ENCODE assay signal across 11 mouse cellular contexts in genomic region chr1:118916477-118917075, GRCm38 (mm10).
DNase-seq lines count a peak whose midpoint lies in the region; ATAC-seq lines count a peak whose summit lies in the region.
"Had no signal": no experiment of that assay in that cellular context is flagged by ENCODE, and none has a peak within 500 bp of the region (broad histone marks: within the 10 kb centered on the region; RNA-seq: fewer than 3 reads in every experiment).

No protein-coding gene starts in this region.

- H3K9ac ChIP-seq in hindbrain, embryonic 16.5 days (ENCODE audit: low read depth, low read length) = no peak overlapping the region
- H3K9ac ChIP-seq in neural tube, embryonic 12.5 days = no peak overlapping the region
- no peak overlapping the region for H3K9ac ChIP-seq in liver, embryonic 12.5 days
- no peak overlapping the region for H3K9ac ChIP-seq in liver, embryonic 11.5 days (ENCODE audit: low read depth, low read length)

- H3K4me1 ChIP-seq in hindbrain, embryonic 16.5 days (ENCODE audit: control insufficient read depth, insufficient read depth, low read depth, low read length) = peaks cover 18% of the 10 kb centered on the region
- H3K4me1 ChIP-seq in neural tube, embryonic 12.5 days = peaks cover 55% of the 10 kb centered on the region
- no peaks in the 10 kb centered on the region for H3K4me1 ChIP-seq in liver, embryonic 12.5 days
- H3K4me1 ChIP-seq in liver, embryonic 11.5 days (replicated peaks; ENCODE audit: control insufficient read depth, insufficient read depth, low read length) = no peaks in the 10 kb centered on the region

- DNase-seq in heart, adult 11 months = peak; percentile 94
- DNase-seq in heart, postnatal 10 days = no peak
- peak; percentile 45 for DNase-seq in embryo, embryonic 11 days
- no peak for DNase-seq in urinary bladder, postnatal 10 days (ENCODE audit: low spot score)
- no peak for DNase-seq in liver, embryonic 11.5 days (ENCODE audit: low spot score)
- DNase-seq: adrenal gland, adult 2 months; kidney, adult 9 months had no signal

- H3K9me3 ChIP-seq in hindbrain, embryonic 16.5 days (ENCODE audit: control insufficient read depth, low read length) = no peaks in the 10 kb centered on the region
- H3K9me3 ChIP-seq in neural tube, embryonic 12.5 days = no peaks in the 10 kb centered on the region
- H3K9me3 ChIP-seq in liver, embryonic 12.5 days (replicated peaks) = no peaks in the 10 kb centered on the region
- H3K9me3 ChIP-seq in liver, embryonic 11.5 days (ENCODE audit: control insufficient read depth, low read length) = no peaks in the 10 kb centered on the region

- 0 out of 2 replicates have a peak, but pooled peaks cover 2% of the 10 kb centered on the region for H3K27me3 ChIP-seq in hindbrain, embryonic 16.5 days (replicated peaks; ENCODE audit: control insufficient read depth, insufficient read depth, low read length)
- peaks cover 11% of the 10 kb centered on the region; the same call in 1 of the 2 replicates for H3K27me3 ChIP-seq in neural tube, embryonic 12.5 days (replicated peaks)
- 0 out of 2 replicates have a peak, but pooled peaks cover 3% of the 10 kb centered on the region for H3K27me3 ChIP-seq in liver, embryonic 12.5 days (replicated peaks)
- no peaks in the 10 kb centered on the region for H3K27me3 ChIP-seq in liver, embryonic 11.5 days (replicated peaks; ENCODE audit: control insufficient read depth, insufficient read depth, low read length)

- H3K4me2 ChIP-seq in hindbrain, embryonic 16.5 days (ENCODE audit: low read length) = no peak overlapping the region
- H3K4me2 ChIP-seq in neural tube, embryonic 12.5 days (replicated peaks) = no peak overlapping the region
- H3K4me2 ChIP-seq in liver, embryonic 12.5 days = no peak overlapping the region
- H3K4me2 ChIP-seq in liver, embryonic 11.5 days = no peak overlapping the region

- 29% methylated on average over 12 of the region's 12 CpGs for WGBS in hindbrain, embryonic 16.5 days
- 48% methylated on average over 12 of the region's 12 CpGs for WGBS in neural tube, embryonic 12.5 days
- 63% methylated on average over 12 of the region's 12 CpGs for WGBS in liver, embryonic 12.5 days (ENCODE audit: insufficient replicate concordance)
- WGBS in liver, embryonic 11.5 days = 64% methylated on average over 12 of the region's 12 CpGs

- H3K36me3 ChIP-seq in hindbrain, embryonic 16.5 days (ENCODE audit: control insufficient read depth, insufficient read depth, low read length) = no peaks in the 10 kb centered on the region
- H3K36me3 ChIP-seq in neural tube, embryonic 12.5 days = no peaks in the 10 kb centered on the region
- no peaks in the 10 kb centered on the region for H3K36me3 ChIP-seq in liver, embryonic 12.5 days
- H3K36me3 ChIP-seq in liver, embryonic 11.5 days (ENCODE audit: control insufficient read depth, insufficient read depth, low read length) = no peaks in the 10 kb centered on the region

- peak overlapping the region; percentile 13; the same call in 1 of the 2 replicates for H3K27ac ChIP-seq in hindbrain, embryonic 16.5 days (ENCODE audit: low read depth, low read length)
- no peak overlapping the region for H3K27ac ChIP-seq in neural tube, embryonic 12.5 days
- H3K27ac ChIP-seq in liver, embryonic 12.5 days = no peak overlapping the region
- no peak overlapping the region for H3K27ac ChIP-seq in liver, embryonic 11.5 days (ENCODE audit: low read depth, low read length)

- no peak overlapping the region for H3K4me3 ChIP-seq in hindbrain, embryonic 16.5 days (ENCODE audit: low read length)
- H3K4me3 ChIP-seq in neural tube, embryonic 12.5 days = no peak overlapping the region
- H3K4me3 ChIP-seq in liver, embryonic 12.5 days = no peak overlapping the region
- no peak overlapping the region for H3K4me3 ChIP-seq in liver, embryonic 11.5 days (ENCODE audit: low read depth, low read length)

- intact Hi-C loops in heart, postnatal 10 days (cut with DNase I) = no loop called here

- peak; percentile 78 for ATAC-seq in hindbrain, embryonic 16.5 days
- peak; percentile 16; the same call in 1 of the 2 replicates for ATAC-seq in neural tube, embryonic 12.5 days (ENCODE audit: low FRiP score, low read depth)
- no peak for ATAC-seq in liver, embryonic 12.5 days
- no peak for ATAC-seq in liver, embryonic 11.5 days (replicated peaks; ENCODE audit: low FRiP score)
- ATAC-seq: CD4-positive, CD25-positive, alpha-beta regulatory T cell, adult 4 months had no signal

Comparison
In these comparisons a context has a peak if more than half of its experiments do, and no peak if none do; other contexts are left out.
1. DNase-seq: peak in heart, adult 11 months (single experiment) and embryo, embryonic 11 days (single experiment); none in heart, postnatal 10 days (0 of 2), urinary bladder, postnatal 10 days (single experiment) and liver, embryonic 11.5 days (single experiment).
2. ATAC-seq: peak in hindbrain, embryonic 16.5 days (single experiment) and neural tube, embryonic 12.5 days (single experiment); none in liver, embryonic 12.5 days (single experiment) and liver, embryonic 11.5 days (single experiment).